Mouse (Mus musculus) CD4-positive, CD25-positive, alpha-beta regulatory T cell, adult 2 months (primary cell): ENCODE measurements around the gene Ncoa6.
"Not testable (repeated sequence)": the region's sequence is repeated elsewhere in the genome, so short reads cannot be mapped to it uniquely, and the experiment has no call there.

Source experiments
- DNase-seq: peaks from one replicate; pipeline ENCODE4 v3.0.0-alpha.2; 2012; ENCODE audit warnings: low read depth, low spot score

The Ncoa6 gene

GRCm38 (mm10) chr2:155473570-155474088 lies at the start of gene Ncoa6:
Ncoa6 (minus strand) TSS chr2:155473894.
- peak; percentile 89 for DNase-seq

GRCm38 (mm10) chr2:155518531-155519270 lies 45.0 kb upstream of the Ncoa6 start:
- peak; percentile 45 for DNase-seq

- DNase-seq: peak; percentile 98
Measured at GRCm38 (mm10) chr2:155517455-155518423, 44.0 kb upstream of the Ncoa6 start, which contains the start of the genes Acss2 and Ggt7. Acss2 (plus strand) TSS chr2:155517948. Ggt7 (minus strand) TSS chr2:155518237.

- peak; percentile 69 for DNase-seq
Measured at GRCm38 (mm10) chr2:155515941-155516340, 42.2 kb upstream of the Ncoa6 start.

GRCm38 (mm10) chr2:155514666-155515065 lies 41.0 kb upstream of the Ncoa6 start:
- DNase-seq: peak; percentile 90

GRCm38 (mm10) chr2:155513543-155513942 lies 39.8 kb upstream of the Ncoa6 start:
- DNase-seq: peak; percentile 7

- peak; percentile 83 for DNase-seq
Measured at GRCm38 (mm10) chr2:155512479-155512878, 38.8 kb upstream of the Ncoa6 start.

- no peak for DNase-seq
Measured at GRCm38 (mm10) chr2:155507721-155508470, 34.2 kb upstream of the Ncoa6 start.

- DNase-seq: no peak
Measured at GRCm38 (mm10) chr2:155505811-155506210, 32.1 kb upstream of the Ncoa6 start.

GRCm38 (mm10) chr2:155504440-155505355 lies 31.0 kb upstream of the Ncoa6 start:
- DNase-seq: no peak

- no peak for DNase-seq
Measured at GRCm38 (mm10) chr2:155502596-155502995, 28.9 kb upstream of the Ncoa6 start.

GRCm38 (mm10) chr2:155490998-155491397 lies 17.3 kb upstream of the Ncoa6 start:
- no peak for DNase-seq

GRCm38 (mm10) chr2:155482021-155482420 lies 8.3 kb upstream of the Ncoa6 start:
- DNase-seq: peak; percentile 83

- peak; percentile 69 for DNase-seq
Measured at GRCm38 (mm10) chr2:155472671-155473569, 774 bp downstream of the Ncoa6 start.

- no peak for DNase-seq
Measured at GRCm38 (mm10) chr2:155466861-155467260, 6.8 kb downstream of the Ncoa6 start.

- DNase-seq: no peak
Measured at GRCm38 (mm10) chr2:155453591-155453990, 20.1 kb downstream of the Ncoa6 start.

- no peak for DNase-seq
Measured at GRCm38 (mm10) chr2:155451256-155451655, 22.4 kb downstream of the Ncoa6 start.

- not testable (repeated sequence) for DNase-seq
Measured at GRCm38 (mm10) chr2:155447906-155448305, 25.8 kb downstream of the Ncoa6 start.

GRCm38 (mm10) chr2:155443446-155443845 lies 30.2 kb downstream of the Ncoa6 start:
- DNase-seq: no peak
